In the genomic region with DNA sequence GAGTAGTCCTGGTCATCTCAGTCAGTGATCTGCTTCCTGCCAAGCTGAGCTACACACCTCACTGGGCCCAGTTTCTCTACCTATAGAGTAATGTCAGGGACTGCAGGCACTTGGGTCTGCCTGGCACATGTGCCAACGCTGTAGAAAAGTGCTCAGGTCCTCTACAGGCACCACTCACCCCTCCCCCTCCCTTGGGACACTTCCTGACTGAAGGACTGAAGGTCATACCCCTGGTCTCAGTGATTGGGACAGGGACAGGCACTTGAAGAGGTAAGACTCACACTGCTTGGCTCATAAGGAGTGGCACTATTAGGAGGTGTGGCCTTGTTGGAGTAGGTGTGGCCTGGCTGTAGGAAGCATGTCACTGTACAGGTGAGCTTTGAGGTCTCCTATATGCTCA, we compare ENCODE assay signal across 26 mouse cellular contexts. TPM values are rescaled to one million over a fixed set of nuclear protein-coding genes. Genes with fewer than 3 reads are reported as not detected.
DNase-seq lines count a peak whose midpoint lies in the region; ATAC-seq and TF ChIP-seq lines count a peak whose summit lies in the region.
"Had no signal": no experiment of that assay in that cellular context is flagged by ENCODE, and none has a peak within 500 bp of the region (broad histone marks: within the 10 kb centered on the region; RNA-seq: fewer than 3 reads in every experiment).

No protein-coding gene starts in this region.

- peak; percentile 54; the same call in 1 of the 2 replicates for ATAC-seq in limb, embryonic 11.5 days (ENCODE audit: insufficient number of reproducible peaks, low FRiP score, low TSS enrichment, low read depth)
- ATAC-seq: forebrain, embryonic 13.5 days; forebrain, embryonic 16.5 days; hindbrain, postnatal 0 days; Patski had no signal

- TF ChIP-seq POLR2A in lung, adult 2 months (IDR thresholded peaks at IDR 0.05; ENCODE audit: borderline replicate concordance, extremely low read depth, low read depth, low read length), result no peak

- no peak overlapping the region for H3K27ac ChIP-seq in limb, embryonic 11.5 days (replicated peaks; ENCODE audit: low read depth, low read length)
- no peak overlapping the region for H3K27ac ChIP-seq in limb, embryonic 10.5 days
- peak overlapping the region; percentile 49 for H3K27ac ChIP-seq in brown adipose tissue, adult 24 weeks (replicated peaks; ENCODE audit: low read depth, low read length)
- H3K27ac ChIP-seq: forebrain, embryonic 10.5 days; forebrain, embryonic 13.5 days; heart, adult 2 months; heart, embryonic 10.5 days; heart, embryonic 13.5 days; hindbrain, embryonic 14.5 days; hindbrain, postnatal 0 days had no signal

- H3K4me2 ChIP-seq in limb, embryonic 11.5 days (ENCODE audit: low read depth, severe bottlenecking), result no peak overlapping the region
- H3K4me2 ChIP-seq: forebrain, embryonic 13.5 days; heart, embryonic 13.5 days; hindbrain, embryonic 14.5 days had no signal

- peak; percentile 53 for DNase-seq in adrenal gland, postnatal 14 days
- DNase-seq in adrenal gland, postnatal 4 days (ENCODE audit: low spot score in 2 of 2), result no peak
- DNase-seq in limb, embryonic 11.5 days (ENCODE audit: low spot score), result no peak
- no peak for DNase-seq in limb, embryonic 10.5 days (ENCODE audit: low spot score)
- peak; percentile 33 for DNase-seq in lung, postnatal 36 days
- DNase-seq in lung, adult 2 months, result no peak
- DNase-seq: adrenal gland, postnatal 25 days; B cell, adult 2 months; cerebellum, adult 11-12 months; cerebellum, adult 8-10 months; cerebellum, postnatal 14 days; gastrocnemius, postnatal 10 days; gastrocnemius, postnatal 36 days; heart, postnatal 14 days had no signal

- TF ChIP-seq CTCF in lung, adult 2 months (IDR thresholded peaks at IDR 0.05; ENCODE audit: insufficient read depth, low read length), result no peak

- no peak overlapping the region for H3K9ac ChIP-seq in limb, embryonic 11.5 days (ENCODE audit: low read length)
- H3K9ac ChIP-seq: forebrain, embryonic 13.5 days; heart, embryonic 13.5 days; hindbrain, embryonic 14.5 days had no signal

- no peak overlapping the region for H3K4me3 ChIP-seq in limb, embryonic 11.5 days (ENCODE audit: low read depth, low read length)
- no peak overlapping the region for H3K4me3 ChIP-seq in limb, embryonic 10.5 days
- no peak overlapping the region for H3K4me3 ChIP-seq in lung, adult 2 months (replicated peaks; ENCODE audit: extremely low read depth, low read depth, low read length)
- peak overlapping the region; percentile 4; the same call in 1 of the 2 replicates for H3K4me3 ChIP-seq in brown adipose tissue, adult 24 weeks (ENCODE audit: insufficient read depth, low read depth, low read length)
- H3K4me3 ChIP-seq: forebrain, embryonic 10.5 days; forebrain, embryonic 13.5 days; heart, adult 2 months; heart, embryonic 10.5 days; heart, embryonic 13.5 days had no signal

- H3K9me3 ChIP-seq in limb, embryonic 11.5 days (ENCODE audit: control insufficient read depth, low read length), result no peaks in the 10 kb centered on the region
- H3K9me3 ChIP-seq in limb, embryonic 10.5 days (replicated peaks), result no peaks in the 10 kb centered on the region
- H3K9me3 ChIP-seq: forebrain, embryonic 10.5 days; forebrain, embryonic 13.5 days; G1E; heart, embryonic 10.5 days; heart, embryonic 13.5 days had no signal

- H3K36me3 ChIP-seq in limb, embryonic 11.5 days (ENCODE audit: control insufficient read depth, insufficient read depth, low read length), result no peaks in the 10 kb centered on the region
- H3K36me3 ChIP-seq in limb, embryonic 10.5 days, result no peaks in the 10 kb centered on the region
- H3K36me3 ChIP-seq: forebrain, embryonic 10.5 days; G1E; heart, embryonic 10.5 days; heart, embryonic 13.5 days had no signal

- peaks cover 5% of the 10 kb centered on the region; the same call in 1 of the 2 replicates for H3K4me1 ChIP-seq in limb, embryonic 11.5 days (ENCODE audit: control insufficient read depth, insufficient read depth, low read length)
- H3K4me1 ChIP-seq in limb, embryonic 10.5 days, result peaks cover 18% of the 10 kb centered on the region
- no peaks in the 10 kb centered on the region; the same call in 1 of the 2 replicates for H3K4me1 ChIP-seq in lung, adult 2 months (ENCODE audit: control insufficient read depth, insufficient read depth, low read length)
- H3K4me1 ChIP-seq in brown adipose tissue, adult 24 weeks (ENCODE audit: control insufficient read depth, insufficient read depth, insufficient read length, low read length), result 0 out of 2 replicates have a peak, but pooled peaks cover 2% of the 10 kb centered on the region
- H3K4me1 ChIP-seq: forebrain, embryonic 13.5 days had no signal

- H3K27me3 ChIP-seq in limb, embryonic 11.5 days (ENCODE audit: control insufficient read depth, insufficient read depth, low read length), result no peaks in the 10 kb centered on the region
- no peaks in the 10 kb centered on the region for H3K27me3 ChIP-seq in limb, embryonic 10.5 days (ENCODE audit: low read depth, poor library complexity, severe bottlenecking)
- H3K27me3 ChIP-seq: CH12.LX, Patski had no signal

- WGBS in limb, embryonic 11.5 days, result 56% methylated on average over 1 of the region's 1 CpGs
- WGBS in limb, embryonic 10.5 days, result 71% methylated on average over 1 of the region's 1 CpGs
- 50% methylated on average over 1 of the region's 1 CpGs for WGBS in lung, adult 2 months

RNA-seq across cellular contexts. Expression of gene Isca2, which starts 37.8 kb away (rescaled TPM):
- total RNA-seq in adrenal gland, postnatal 14 days (2021), result 98.2 and 115 TPM in 2 replicates
- 10 to 100 TPM; 68.3 to 77.9 TPM for total RNA-seq in adrenal gland, postnatal 4 days (2021)
- 121 and 123 TPM in 2 replicates for polyA plus RNA-seq in limb, embryonic 11.5 days (2014; fragmentation: Nextera tagmentation; extraction: Ambion mirVana)
- polyA plus RNA-seq in limb, embryonic 10.5 days (2016; fragmentation: Nextera tagmentation; extraction: Ambion mirVana), result 118 and 137 TPM in 2 replicates
- polyA plus RNA-seq in lung, adult 2 months (2012; rRNA removed), result 28.0 and 34.2 TPM in 2 replicates
- 302 and 313 TPM in 2 replicates for polyA plus RNA-seq in brown adipose tissue, adult 24 weeks (2012; ENCODE audit: insufficient read depth, insufficient read length, missing spikeins)

RNA-seq across cellular contexts. Expression of gene Npc2, which starts 37.9 kb away (rescaled TPM):
- 57.2 and 67.4 TPM in 2 replicates for total RNA-seq in adrenal gland, postnatal 14 days (2021)
- total RNA-seq in adrenal gland, postnatal 4 days (2021), result 10 to 100 TPM; 74.7 to 75.6 TPM
- 62.4 and 63.5 TPM in 2 replicates for polyA plus RNA-seq in limb, embryonic 11.5 days (2014; fragmentation: Nextera tagmentation; extraction: Ambion mirVana)
- 55.9 and 62.5 TPM in 2 replicates for polyA plus RNA-seq in limb, embryonic 10.5 days (2016; fragmentation: Nextera tagmentation; extraction: Ambion mirVana)
- 572 and 1,005 TPM in 2 replicates for polyA plus RNA-seq in lung, adult 2 months (2012; rRNA removed)
- polyA plus RNA-seq in brown adipose tissue, adult 24 weeks (2012; ENCODE audit: insufficient read depth, insufficient read length, missing spikeins), result 210 and 264 TPM in 2 replicates

Comparison
In these comparisons a context has a peak if more than half of its experiments do, and no peak if none do; other contexts are left out.
1. DNase-seq: peak in adrenal gland, postnatal 14 days (single experiment) and lung, postnatal 36 days (single experiment); none in adrenal gland, postnatal 4 days (0 of 2), limb, embryonic 11.5 days (single experiment), limb, embryonic 10.5 days (single experiment) and lung, adult 2 months (single experiment).